Mouse (Mus musculus) embryonic facial prominence, embryonic 11.5 days (tissue): ENCODE results near the gene Vat1l. TPM values are rescaled to one million over a fixed set of nuclear protein-coding genes. Genes with fewer than 3 reads are reported as not detected.
A peak's percentile ranks its signal among the peaks of the same experiment; 100 is the strongest.

ENCODE experiments used
- ATAC-seq: fragments of 200-750 bp; cut with Nextera tagmentation; replicated peaks from 2 replicates; pipeline ENCODE4 v1.8.0; 2017; ENCODE audit warnings: low read depth; ENCODE audit not compliant: insufficient number of reproducible peaks, low FRiP score, low TSS enrichment
- DNase-seq: peaks from one replicate; pipeline ENCODE4 v3.0.0-alpha.2; 2015; ENCODE audit warnings: low spot score
- H3K27ac ChIP-seq: fragments of 300-500 bp; sonication (generic); replicated peaks from 2 replicates; pipeline ENCODE4 v1.5.1; 2014; ENCODE audit warnings: mild to moderate bottlenecking, low read depth, low read length, control low read depth
- H3K27me3 ChIP-seq: fragments of 300-500 bp; sonication (generic); 2 replicates; pipeline ENCODE4 v1.6.1; 2014; ENCODE audit warnings: mild to moderate bottlenecking, low read length, moderate library complexity, mixed read lengths; ENCODE audit not compliant: control insufficient read depth, insufficient read depth
- H3K36me3 ChIP-seq: fragments of 300-500 bp; sonication (generic); replicated peaks from 2 replicates; pipeline ENCODE4 v1.6.1; 2014; ENCODE audit warnings: low read depth, mild to moderate bottlenecking, low read length, moderate library complexity, mixed read lengths; ENCODE audit not compliant: control insufficient read depth, insufficient read depth
- H3K4me1 ChIP-seq: fragments of 300-500 bp; sonication (generic); 2 replicates; pipeline ENCODE4 v1.6.1; 2014; ENCODE audit warnings: low read length, mixed read lengths; ENCODE audit not compliant: control insufficient read depth, insufficient read depth
- H3K4me2 ChIP-seq: fragments of 300-500 bp; sonication (generic); 2 replicates; pipeline ENCODE4 v1.6.1; 2014; ENCODE audit warnings: low read depth, mild to moderate bottlenecking, control low read depth, low read length, moderate library complexity
- H3K4me3 ChIP-seq: fragments of 300-500 bp; sonication (generic); 2 replicates; pipeline ENCODE4 v1.5.1; 2014; ENCODE audit warnings: low read depth, low read length, control low read depth
- H3K9ac ChIP-seq: fragments of 300-500 bp; sonication (generic); replicated peaks from 2 replicates; pipeline ENCODE4 v1.6.1; 2014; ENCODE audit warnings: mild to moderate bottlenecking, control low read depth, low read length
- H3K9me3 ChIP-seq: fragments of 300-500 bp; sonication (generic); replicated peaks from 2 replicates; pipeline ENCODE4 v1.6.1; 2016; ENCODE audit warnings: mild to moderate bottlenecking, low read length, inconsistent platforms, mixed read lengths; ENCODE audit not compliant: control insufficient read depth
- WGBS: fragments of 180-500 bp; shearing (Covaris S2); extraction: QIAGEN DNeasy Blood & Tissue Kit; methylation state at CpG from one replicate; pipeline ENCODE4 v1.1.7; 2014; 5-methylcytosine and 5-hydroxymethylcytosine counted together
- polyA plus RNA-seq: library from polyadenylated mRNA; unstranded; fragments of >200 nt; fragmentation: Nextera tagmentation; extraction: Ambion mirVana; gene quantifications from 2 replicates; pipeline ENCODE4 v1.2.1, GENCODE M21; 2014

Vat1l gene
- polyA plus RNA-seq = 7.0 and 7.8 TPM in 2 replicates

- Histone ChIP-seq H3K9me3 (no peaks in the 10 kb centered on the region), H3K9ac (peak within 1 kb of the TSS; percentile 56), H3K4me3 (peak within 1 kb of the TSS; percentile 60), H3K27ac (no peak within 1 kb of the TSS), H3K36me3 (no peaks in the 10 kb centered on the region), H3K4me1 (peaks cover 6% of the 10 kb centered on the region), H3K4me2 (peak within 1 kb of the TSS; percentile 88), H3K27me3 (no peaks in the 10 kb centered on the region)
- WGBS = under 1% methylated on average over 38 of the region's 39 CpGs
- ATAC-seq (peak; percentile 85), DNase-seq (peak; percentile 74)
Measured at GRCm38 (mm10) chr8:114205221-114205901, at the start of gene Vat1l. TSS of gene Vat1l (plus strand) at chr8:114205612.

- no peak overlapping the region for H3K4me3 ChIP-seq
- 72% methylated on average over 2 of the region's 2 CpGs for WGBS
- no peak overlapping the region for H3K9ac ChIP-seq
- DNase-seq (no peak), ATAC-seq (no peak)
- no peak overlapping the region for H3K4me2 ChIP-seq
- no peaks in the 10 kb centered on the region for H3K36me3 ChIP-seq
- no peak overlapping the region for H3K27ac ChIP-seq
- no peaks in the 10 kb centered on the region for H3K9me3 ChIP-seq
- no peaks in the 10 kb centered on the region for H3K4me1 ChIP-seq
- H3K27me3 ChIP-seq = no peaks in the 10 kb centered on the region
Measured at GRCm38 (mm10) chr8:114158586-114158985, 46.8 kb upstream of the Vat1l start.

- ATAC-seq = no peak
Measured at GRCm38 (mm10) chr8:114159666-114160065, 45.7 kb upstream of the Vat1l start.

GRCm38 (mm10) chr8:114163871-114164270, 41.5 kb upstream of the Vat1l start:
- WGBS = 85% methylated on average over 3 of the region's 3 CpGs
- no peak overlapping the region for H3K4me3 ChIP-seq

More at GRCm38 (mm10) chr8:114159666-114160065, 45.7 kb upstream of the Vat1l start:
- Histone ChIP-seq H3K9me3 (no peaks in the 10 kb centered on the region), H3K4me3 (no peak overlapping the region), H3K27me3 (no peaks in the 10 kb centered on the region), H3K4me1 (no peaks in the 10 kb centered on the region), H3K27ac (no peak overlapping the region), H3K36me3 (no peaks in the 10 kb centered on the region), H3K4me2 (no peak overlapping the region), H3K9ac (no peak overlapping the region)
- 81% methylated on average over 3 of the region's 3 CpGs for WGBS
- no peak for DNase-seq

GRCm38 (mm10) chr8:114164444-114165096, 40.8 kb upstream of the Vat1l start:
- H3K36me3 ChIP-seq = no peaks in the 10 kb centered on the region
- no peaks in the 10 kb centered on the region for H3K9me3 ChIP-seq
- 88% methylated on average over 6 of the region's 6 CpGs for WGBS
- no peaks in the 10 kb centered on the region for H3K27me3 ChIP-seq
- ATAC-seq (no peak), DNase-seq (no peak)
- H3K27ac ChIP-seq = no peak overlapping the region
- no peaks in the 10 kb centered on the region for H3K4me1 ChIP-seq
- H3K4me3 ChIP-seq = no peak overlapping the region
- H3K9ac ChIP-seq = no peak overlapping the region
- H3K4me2 ChIP-seq = no peak overlapping the region

More at GRCm38 (mm10) chr8:114163871-114164270, 41.5 kb upstream of the Vat1l start:
- Histone ChIP-seq H3K9me3 (no peaks in the 10 kb centered on the region), H3K27ac (no peak overlapping the region), H3K9ac (no peak overlapping the region), H3K4me2 (no peak overlapping the region), H3K27me3 (no peaks in the 10 kb centered on the region), H3K4me1 (no peaks in the 10 kb centered on the region), H3K36me3 (no peaks in the 10 kb centered on the region)
- DNase-seq (no peak), ATAC-seq (no peak)

GRCm38 (mm10) chr8:114165741-114166140, 39.7 kb upstream of the Vat1l start:
- Histone ChIP-seq H3K4me2 (no peak overlapping the region), H3K9me3 (no peaks in the 10 kb centered on the region), H3K27me3 (no peaks in the 10 kb centered on the region), H3K4me1 (no peaks in the 10 kb centered on the region), H3K27ac (no peak overlapping the region), H3K9ac (no peak overlapping the region), H3K36me3 (no peaks in the 10 kb centered on the region), H3K4me3 (no peak overlapping the region)
- DNase-seq = no peak
- 48% methylated on average over 2 of the region's 2 CpGs for WGBS
- no peak for ATAC-seq

- WGBS = 66% methylated on average over 3 of the region's 3 CpGs
- Histone ChIP-seq H3K9ac (no peak overlapping the region), H3K9me3 (no peaks in the 10 kb centered on the region), H3K36me3 (no peaks in the 10 kb centered on the region), H3K4me1 (no peaks in the 10 kb centered on the region), H3K4me3 (no peak overlapping the region), H3K27ac (no peak overlapping the region), H3K4me2 (no peak overlapping the region), H3K27me3 (no peaks in the 10 kb centered on the region)
- no peak for DNase-seq
- ATAC-seq = no peak
Measured at GRCm38 (mm10) chr8:114176721-114177120, 28.7 kb upstream of the Vat1l start.

- H3K4me2 ChIP-seq = no peak overlapping the region
- no peak overlapping the region for H3K9ac ChIP-seq
- H3K9me3 ChIP-seq = no peaks in the 10 kb centered on the region
- H3K4me1 ChIP-seq = no peaks in the 10 kb centered on the region
- H3K4me3 ChIP-seq = no peak overlapping the region
- no peaks in the 10 kb centered on the region for H3K27me3 ChIP-seq
- DNase-seq (no peak), ATAC-seq (no peak)
- 84% methylated on average over 5 of the region's 5 CpGs for WGBS
- H3K27ac ChIP-seq = no peak overlapping the region
- H3K36me3 ChIP-seq = no peaks in the 10 kb centered on the region
Measured at GRCm38 (mm10) chr8:114193334-114193733, 12.1 kb upstream of the Vat1l start.
